In genomic region chr1:75413749-75414148, GRCm38 (mm10) we compare ENCODE assay signal across 8 mouse cellular contexts. TPM values are rescaled to one million over a fixed set of nuclear protein-coding genes. Genes with fewer than 3 reads are reported as not detected.
DNase-seq lines count a peak whose midpoint lies in the region; ATAC-seq and TF ChIP-seq lines count a peak whose summit lies in the region.

No protein-coding gene starts in this region.

- intact Hi-C loops in heart, adult 2 months (cut with DNase I): no loop called here
- intact Hi-C loops in heart, postnatal 25 days (cut with DNase I): no loop called here

- no peak for TF ChIP-seq EP300 in heart, adult 2 months (IDR thresholded peaks at IDR 0.05; ENCODE audit: insufficient read depth, low read depth, low read length)
- TF ChIP-seq EP300 in liver, embryonic 14.5 days (IDR thresholded peaks at IDR 0.05; ENCODE audit: low read depth): no peak

- no peaks in the 10 kb centered on the region for H3K27me3 ChIP-seq in heart, adult 2 months (ENCODE audit: control insufficient read depth, insufficient read depth, low read length)
- no peaks in the 10 kb centered on the region for H3K27me3 ChIP-seq in liver, embryonic 14.5 days (ENCODE audit: control insufficient read depth, insufficient read depth, low read length)

- DNase-seq in heart, adult 2 months: peak; percentile 41 to 54
- no peak for DNase-seq in heart, postnatal 25 days (ENCODE audit: low spot score)
- peak; percentile 37 to 50 for DNase-seq in right cerebral cortex, adult 2 months (ENCODE audit: low spot score in 2 of 2)
- DNase-seq in right cerebral cortex, postnatal 25 days: no peak
- no peak for DNase-seq in liver, embryonic 14.5 days (ENCODE audit: low read depth in 3 of 3, low spot score in 3 of 3)
- no peak for DNase-seq in urinary bladder, adult 18-20 months (ENCODE audit: low spot score in 2 of 2)

- no peak for TF ChIP-seq POLR2A in heart, adult 2 months (IDR thresholded peaks at IDR 0.05; ENCODE audit: insufficient read depth, low read depth, low read length)
- TF ChIP-seq POLR2A in cortical plate, adult 2 months (IDR thresholded peaks at IDR 0.05; ENCODE audit: extremely low read depth, insufficient read depth, low read length): no peak

- no peak overlapping the region for H3K4me3 ChIP-seq in heart, adult 2 months
- no peak overlapping the region for H3K4me3 ChIP-seq in cortical plate, adult 2 months (ENCODE audit: insufficient read depth, low read length)
- no peak overlapping the region for H3K4me3 ChIP-seq in liver, embryonic 14.5 days (ENCODE audit: insufficient read depth in 1 of 2, low read depth in 2 of 2, low read length in 2 of 2)

- no peak overlapping the region for H3K27ac ChIP-seq in heart, adult 2 months
- H3K27ac ChIP-seq in cortical plate, adult 2 months (ENCODE audit: insufficient read depth, low read length): no peak overlapping the region
- no peak overlapping the region for H3K27ac ChIP-seq in liver, embryonic 14.5 days

- TF ChIP-seq CTCF in heart, adult 2 months (IDR thresholded peaks at IDR 0.05): peak; percentile 78
- TF ChIP-seq CTCF in cortical plate, adult 2 months (IDR thresholded peaks at IDR 0.05; ENCODE audit: extremely low read depth, insufficient read depth, low read length): peak; percentile 57
- peak; percentile 71 for TF ChIP-seq CTCF in liver, embryonic 14.5 days (IDR thresholded peaks at IDR 0.05; ENCODE audit: low read depth)

- no peak for ATAC-seq in liver, embryonic 14.5 days (ENCODE audit: insufficient read depth)
- no peak for ATAC-seq in monocyte, adult 5-6 weeks (replicated peaks; ENCODE audit: insufficient number of reproducible peaks, low FRiP score, low TSS enrichment, poor library complexity, severe bottlenecking)

- no peaks in the 10 kb centered on the region for H3K4me1 ChIP-seq in heart, adult 2 months (ENCODE audit: control insufficient read depth, insufficient read depth, low read length)
- H3K4me1 ChIP-seq in cortical plate, adult 2 months (ENCODE audit: control insufficient read depth, insufficient read depth, low read length): no peaks in the 10 kb centered on the region
- no peaks in the 10 kb centered on the region for H3K4me1 ChIP-seq in liver, embryonic 14.5 days (replicated peaks; ENCODE audit: control insufficient read depth in 2 of 2, insufficient read depth in 2 of 2, low read length in 1 of 2)

- H3K4me2 ChIP-seq in liver, embryonic 14.5 days (ENCODE audit: low read depth): no peak overlapping the region

- H3K36me3 ChIP-seq in heart, adult 2 months (ENCODE audit: control insufficient read depth, insufficient read depth, low read length): no peaks in the 10 kb centered on the region
- H3K36me3 ChIP-seq in liver, embryonic 14.5 days (replicated peaks; ENCODE audit: control insufficient read depth, insufficient read depth, low read depth): no peaks in the 10 kb centered on the region

- no peaks in the 10 kb centered on the region for H3K79me2 ChIP-seq in heart, adult 2 months (replicated peaks; ENCODE audit: control insufficient read depth, insufficient read depth, low read length)

- no peak overlapping the region for H3K9ac ChIP-seq in heart, adult 2 months (ENCODE audit: low read depth, low read length)
- no peak overlapping the region for H3K9ac ChIP-seq in liver, embryonic 14.5 days (replicated peaks)

- H3K9me3 ChIP-seq in liver, embryonic 14.5 days (ENCODE audit: control insufficient read depth, low read length): no peaks in the 10 kb centered on the region

- 64% methylated on average over 3 of the region's 3 CpGs for WGBS in heart, adult 2 months
- 39% methylated on average over 3 of the region's 3 CpGs for WGBS in liver, embryonic 14.5 days (ENCODE audit: insufficient replicate concordance)

RNA-seq across cellular contexts. Expression of gene Gmppa, which starts 22.0 kb away (rescaled TPM):
- total RNA-seq in heart, adult 2 months (2021): 10 to 100 TPM; 38.9 to 39.9 TPM
- 91.3 and 94.6 TPM in 2 replicates for polyA plus RNA-seq in heart, adult 2 months (2012; rRNA removed)
- 10 to 100 TPM; 36.6 to 37.3 TPM for total RNA-seq in heart, postnatal 25 days (2021)
- 103 and 104 TPM in 2 replicates for polyA plus RNA-seq in cortical plate, adult 2 months (2012; rRNA removed)
- polyA plus RNA-seq in liver, embryonic 14.5 days (2012; rRNA removed): 34.3 and 38.2 TPM in 2 replicates
- polyA plus RNA-seq in liver, embryonic 14.5 days (2014; fragmentation: Nextera tagmentation; extraction: Ambion mirVana): 22.8 and 31.1 TPM in 2 replicates
- 39.2 to 56.0 TPM (median 55.4 TPM) in 3 replicates for total RNA-seq in monocyte, adult 5-6 weeks (2017)

RNA-seq across cellular contexts. Expression of gene Asic4, which starts 36.5 kb away (rescaled TPM):
- not detected for total RNA-seq in heart, adult 2 months (2021)
- not detected in 2 replicates for polyA plus RNA-seq in heart, adult 2 months (2012; rRNA removed)
- total RNA-seq in heart, postnatal 25 days (2021): not detected
- polyA plus RNA-seq in cortical plate, adult 2 months (2012; rRNA removed): 4.6 and 8.3 TPM in 2 replicates
- 0.03 TPM in 2 replicates for polyA plus RNA-seq in liver, embryonic 14.5 days (2012; rRNA removed)
- polyA plus RNA-seq in liver, embryonic 14.5 days (2014; fragmentation: Nextera tagmentation; extraction: Ambion mirVana): not detected in 2 replicates
- not detected in 3 replicates for total RNA-seq in monocyte, adult 5-6 weeks (2017)

RNA-seq across cellular contexts. Expression of gene Speg, which starts 38.7 kb away (rescaled TPM):
- 100 to 1,000 TPM; 131 to 135 TPM for total RNA-seq in heart, adult 2 months (2021)
- 94.0 and 109 TPM in 2 replicates for polyA plus RNA-seq in heart, adult 2 months (2012; rRNA removed)
- total RNA-seq in heart, postnatal 25 days (2021): 100 to 1,000 TPM; 141 to 144 TPM
- 164 and 170 TPM in 2 replicates for polyA plus RNA-seq in cortical plate, adult 2 months (2012; rRNA removed)
- polyA plus RNA-seq in liver, embryonic 14.5 days (2012; rRNA removed): 8.4 and 8.5 TPM in 2 replicates
- 8.4 and 9.5 TPM in 2 replicates for polyA plus RNA-seq in liver, embryonic 14.5 days (2014; fragmentation: Nextera tagmentation; extraction: Ambion mirVana)
- 0.49 TPM in 1 of 3 replicates, not detected in the others for total RNA-seq in monocyte, adult 5-6 weeks (2017)

RNA-seq across cellular contexts. Expression of gene Des, which starts 53.6 kb away (rescaled TPM):
- total RNA-seq in heart, adult 2 months (2021): 1,000 to 10,000 TPM; 1,224 to 1,521 TPM
- polyA plus RNA-seq in heart, adult 2 months (2012; rRNA removed): 719 and 781 TPM in 2 replicates
- total RNA-seq in heart, postnatal 25 days (2021): 1,000 to 10,000 TPM; 1,261 to 1,294 TPM
- 3.0 and 3.2 TPM in 2 replicates for polyA plus RNA-seq in cortical plate, adult 2 months (2012; rRNA removed)
- polyA plus RNA-seq in liver, embryonic 14.5 days (2012; rRNA removed): 1.1 TPM in 2 replicates
- 1.4 and 2.1 TPM in 2 replicates for polyA plus RNA-seq in liver, embryonic 14.5 days (2014; fragmentation: Nextera tagmentation; extraction: Ambion mirVana)
- total RNA-seq in monocyte, adult 5-6 weeks (2017): not detected in 3 replicates

Comparison
In these comparisons a context has a peak if more than half of its experiments do, and no peak if none do; other contexts are left out.
1. DNase-seq: peak in heart, adult 2 months (2 of 2) and right cerebral cortex, adult 2 months (2 of 2); none in heart, postnatal 25 days (single experiment), right cerebral cortex, postnatal 25 days (single experiment), liver, embryonic 14.5 days (0 of 3) and urinary bladder, adult 18-20 months (0 of 2).
2. RNA of gene Speg, which starts 38.7 kb away (total RNA-seq): 141 to 144 TPM in heart, postnatal 25 days and 131 to 135 TPM in heart, adult 2 months; 0.49 TPM in monocyte, adult 5-6 weeks; every median in the first group is over 10 times any median in the second.
3. Peak in every context shown above with its lines, with median percentiles within 50 percentile points of each other: CTCF ChIP-seq.